11 mouse cellular contexts compared by ENCODE assay signal in the genomic region with DNA sequence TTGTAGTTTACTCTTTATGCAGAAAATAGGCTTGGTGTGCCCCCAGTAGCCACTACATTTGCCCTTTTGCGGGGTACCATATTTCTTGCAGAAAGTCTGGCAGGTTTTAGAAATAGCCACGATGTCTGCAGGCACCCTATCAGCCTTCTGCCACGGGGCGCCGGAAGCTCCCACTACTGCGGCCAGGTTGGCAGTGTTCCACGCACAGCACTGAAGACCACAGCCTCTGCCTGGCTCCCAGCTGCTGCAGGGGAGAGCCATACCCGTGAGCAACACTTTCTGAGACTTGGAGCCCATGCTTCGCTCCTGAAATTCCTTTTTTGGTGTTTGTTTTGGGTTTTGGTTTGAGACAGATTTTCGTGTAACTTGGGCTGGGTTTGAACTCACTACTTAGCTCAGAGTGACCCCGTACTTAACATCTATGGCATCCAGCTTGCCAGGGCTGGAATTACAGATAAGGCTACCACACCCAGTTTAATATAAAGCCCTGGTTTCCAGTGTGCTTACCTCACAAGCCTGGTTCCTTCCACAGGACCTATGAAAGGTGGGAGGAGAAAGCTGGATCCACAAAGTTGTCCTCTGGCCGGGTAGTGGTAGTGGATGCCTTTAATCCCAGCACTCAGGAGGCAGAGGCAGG. TPM values are rescaled to one million over a fixed set of nuclear protein-coding genes. Genes with fewer than 3 reads are reported as not detected.
DNase-seq lines count a peak whose midpoint lies in the region; ATAC-seq and TF ChIP-seq lines count a peak whose summit lies in the region.
"Had no signal": no experiment of that assay in that cellular context is flagged by ENCODE, and none has a peak within 500 bp of the region (broad histone marks: within the 10 kb centered on the region; RNA-seq: fewer than 3 reads in every experiment).

No protein-coding gene starts in this region.

- no peaks in the 10 kb centered on the region for H3K36me3 ChIP-seq in forebrain, embryonic 10.5 days (replicated peaks)
- no peaks in the 10 kb centered on the region for H3K36me3 ChIP-seq in forebrain, embryonic 11.5 days (ENCODE audit: control insufficient read depth, insufficient read depth, low read length)
- H3K36me3 ChIP-seq in megakaryocyte, embryonic 14.5 days (replicated peaks; ENCODE audit: low read length) = no peaks in the 10 kb centered on the region
- H3K36me3 ChIP-seq in intestine, postnatal 0 days (ENCODE audit: control insufficient read depth, insufficient read depth) = no peaks in the 10 kb centered on the region
- H3K36me3 ChIP-seq: embryonic facial prominence, embryonic 15.5 days had no signal

- WGBS in forebrain, embryonic 10.5 days = 86% methylated on average over 12 of the region's 12 CpGs
- 80% methylated on average over 12 of the region's 12 CpGs for WGBS in forebrain, embryonic 11.5 days
- 63% methylated on average over 12 of the region's 12 CpGs for WGBS in intestine, postnatal 0 days

- H3K9ac ChIP-seq in forebrain, embryonic 11.5 days (ENCODE audit: low read length) = no peak overlapping the region
- H3K9ac ChIP-seq in intestine, postnatal 0 days (ENCODE audit: low read depth, low read length) = no peak overlapping the region
- H3K9ac ChIP-seq: embryonic facial prominence, embryonic 15.5 days had no signal

- DNase-seq in forebrain, embryonic 10.5 days (ENCODE audit: extremely low spot score, low spot score) = no peak
- DNase-seq in forebrain, embryonic 11.5 days (ENCODE audit: low spot score) = no peak
- peak; percentile 11 for DNase-seq in right cerebral cortex, postnatal 4 days
- DNase-seq in retina, embryonic 14.5 days (ENCODE audit: low spot score) = no peak
- DNase-seq: cerebellum, adult 8-10 months; lung, adult 18-20 months had no signal

- H3K4me2 ChIP-seq in forebrain, embryonic 11.5 days (ENCODE audit: low read depth, low read length, severe bottlenecking) = no peak overlapping the region
- H3K4me2 ChIP-seq in intestine, postnatal 0 days (replicated peaks; ENCODE audit: low read depth) = no peak overlapping the region
- H3K4me2 ChIP-seq: embryonic facial prominence, embryonic 15.5 days had no signal

- H3K9me3 ChIP-seq in forebrain, embryonic 10.5 days = no peaks in the 10 kb centered on the region
- H3K9me3 ChIP-seq in forebrain, embryonic 11.5 days (ENCODE audit: control insufficient read depth, low read length) = no peaks in the 10 kb centered on the region
- no peaks in the 10 kb centered on the region for H3K9me3 ChIP-seq in megakaryocyte, embryonic 14.5 days
- no peaks in the 10 kb centered on the region for H3K9me3 ChIP-seq in intestine, postnatal 0 days (ENCODE audit: control insufficient read depth)
- H3K9me3 ChIP-seq: embryonic facial prominence, embryonic 15.5 days had no signal

- peaks cover 24% of the 10 kb centered on the region for H3K4me1 ChIP-seq in forebrain, embryonic 10.5 days
- H3K4me1 ChIP-seq in forebrain, embryonic 11.5 days (replicated peaks; ENCODE audit: control insufficient read depth, insufficient read depth, low read length) = peaks cover 4% of the 10 kb centered on the region; the same call in 1 of the 2 replicates
- H3K4me1 ChIP-seq in megakaryocyte, embryonic 14.5 days = peaks cover 92% of the 10 kb centered on the region
- no peaks in the 10 kb centered on the region for H3K4me1 ChIP-seq in intestine, postnatal 0 days (replicated peaks; ENCODE audit: control insufficient read depth, insufficient read depth, low read length)

- H3K27ac ChIP-seq in forebrain, embryonic 10.5 days = 0 out of 2 replicates have a peak overlapping the region, but pooled peaks have one; percentile 6
- H3K27ac ChIP-seq in forebrain, embryonic 11.5 days (ENCODE audit: low read depth, low read length) = no peak overlapping the region
- no peak overlapping the region for H3K27ac ChIP-seq in intestine, postnatal 0 days (ENCODE audit: low read depth, low read length)
- H3K27ac ChIP-seq: embryonic facial prominence, embryonic 15.5 days had no signal

- H3K27me3 ChIP-seq in forebrain, embryonic 10.5 days (ENCODE audit: poor library complexity, severe bottlenecking) = peaks cover 14% of the 10 kb centered on the region
- H3K27me3 ChIP-seq in forebrain, embryonic 11.5 days (ENCODE audit: control insufficient read depth, insufficient read depth, low read length) = no peaks in the 10 kb centered on the region
- no peaks in the 10 kb centered on the region for H3K27me3 ChIP-seq in megakaryocyte, embryonic 14.5 days (replicated peaks)
- no peaks in the 10 kb centered on the region for H3K27me3 ChIP-seq in intestine, postnatal 0 days (replicated peaks; ENCODE audit: control insufficient read depth, insufficient read depth, low read length)
- H3K27me3 ChIP-seq: embryonic facial prominence, embryonic 15.5 days had no signal

- TF ChIP-seq CTCF in intestine, postnatal 0 days (IDR thresholded peaks at IDR 0.05; ENCODE audit: low read depth) = no peak

- no peak for ATAC-seq in forebrain, embryonic 11.5 days (replicated peaks; ENCODE audit: low FRiP score)
- no peak for ATAC-seq in megakaryocyte, adult 5-6 weeks (ENCODE audit: poor library complexity, severe bottlenecking)
- peak; percentile 56 for ATAC-seq in common myeloid progenitor, adult 5-6 weeks (replicated peaks; ENCODE audit: low read depth, poor library complexity, severe bottlenecking)
- ATAC-seq in intestine, postnatal 0 days = no peak

- no peak overlapping the region for H3K4me3 ChIP-seq in forebrain, embryonic 10.5 days
- H3K4me3 ChIP-seq in forebrain, embryonic 11.5 days (ENCODE audit: low read depth, low read length) = no peak overlapping the region
- H3K4me3 ChIP-seq in megakaryocyte, embryonic 14.5 days (replicated peaks) = peak overlapping the region; percentile 74
- no peak overlapping the region for H3K4me3 ChIP-seq in intestine, postnatal 0 days (ENCODE audit: low read depth, low read length)
- H3K4me3 ChIP-seq: embryonic facial prominence, embryonic 15.5 days had no signal

RNA-seq across cellular contexts. Expression of gene Ncoa3, which starts 40.9 kb away (rescaled TPM):
- 14.3 and 15.7 TPM in 2 replicates for polyA plus RNA-seq in forebrain, embryonic 10.5 days (2016; fragmentation: Nextera tagmentation; extraction: Ambion mirVana)
- polyA plus RNA-seq in forebrain, embryonic 11.5 days (2014; fragmentation: Nextera tagmentation; extraction: Ambion mirVana) = 17.4 and 18.1 TPM in 2 replicates
- 22.7 and 35.4 TPM in 2 replicates for polyA plus RNA-seq in megakaryocyte, embryonic 14.5 days (2012; ENCODE audit: insufficient read depth, low replicate concordance)
- 50.7 and 54.8 TPM in 2 replicates for total RNA-seq in megakaryocyte, adult 5-6 weeks (2015)
- 55.7 and 59.8 TPM in 2 replicates for total RNA-seq in megakaryocyte, adult 5-6 weeks (2017)
- 26.7 and 39.7 TPM in 2 replicates for total RNA-seq in common myeloid progenitor, adult 5-6 weeks (2017)
- 4.7 and 5.7 TPM in 2 replicates for polyA plus RNA-seq in intestine, postnatal 0 days (2015; fragmentation: Nextera tagmentation; extraction: Ambion mirVana)

RNA-seq across cellular contexts. Expression of gene Zmynd8, which starts 52.7 kb away (rescaled TPM):
- polyA plus RNA-seq in forebrain, embryonic 10.5 days (2016; fragmentation: Nextera tagmentation; extraction: Ambion mirVana) = 60.2 and 64.4 TPM in 2 replicates
- polyA plus RNA-seq in forebrain, embryonic 11.5 days (2014; fragmentation: Nextera tagmentation; extraction: Ambion mirVana) = 54.3 and 61.5 TPM in 2 replicates
- polyA plus RNA-seq in megakaryocyte, embryonic 14.5 days (2012; ENCODE audit: insufficient read depth, low replicate concordance) = 41.0 and 57.7 TPM in 2 replicates
- total RNA-seq in megakaryocyte, adult 5-6 weeks (2015) = 26.9 and 37.5 TPM in 2 replicates
- 26.7 and 28.3 TPM in 2 replicates for total RNA-seq in megakaryocyte, adult 5-6 weeks (2017)
- total RNA-seq in common myeloid progenitor, adult 5-6 weeks (2017) = 34.6 and 55.9 TPM in 2 replicates
- polyA plus RNA-seq in intestine, postnatal 0 days (2015; fragmentation: Nextera tagmentation; extraction: Ambion mirVana) = 43.5 and 57.7 TPM in 2 replicates
